Mouse (Mus musculus) CD4-positive, CD25-positive, alpha-beta regulatory T cell, adult 2 months (primary cell): ENCODE measurements at regions not wholly inside any gene's neighbourhood (a gene's known extent, or its start where the extent isn't known, plus 50 kb on each side); places are given as distances from the start of the nearest gene placed in this dataset.

Source experiments
- DNase-seq: peaks from one replicate; pipeline ENCODE4 v3.0.0-alpha.2; 2012; ENCODE audit warnings: low read depth, low spot score

- DNase-seq = peak; percentile 6
Measured at GRCm38 (mm10) chr3:50887002-50887401, 337.2 kb upstream of the Noct start.

- DNase-seq = no peak
Measured at GRCm38 (mm10) chr3:50888571-50889210, 335.6 kb upstream of the Noct start.

GRCm38 (mm10) chr3:50890537-50890936 is 333.7 kb upstream of the Noct start:
- DNase-seq = no peak

GRCm38 (mm10) chr3:50898179-50898578 is 326.1 kb upstream of the Noct start:
- no peak for DNase-seq

GRCm38 (mm10) chr3:50899830-50900350 is 324.4 kb upstream of the Noct start:
- DNase-seq = no peak

- no peak for DNase-seq
Measured at GRCm38 (mm10) chr3:50900566-50900965, 323.7 kb upstream of the Noct start.

GRCm38 (mm10) chr3:50901321-50901720 is 322.9 kb upstream of the Noct start:
- DNase-seq = no peak

GRCm38 (mm10) chr3:50902933-50903332 is 321.3 kb upstream of the Noct start:
- no peak for DNase-seq

GRCm38 (mm10) chr3:50904716-50905116 is 319.5 kb upstream of the Noct start:
- no peak for DNase-seq

- DNase-seq = no peak
Measured at GRCm38 (mm10) chr3:50905274-50905992, 318.8 kb upstream of the Noct start.

GRCm38 (mm10) chr3:50905993-50906831 is 318.0 kb upstream of the Noct start:
- DNase-seq = peak; percentile 88

GRCm38 (mm10) chr3:50912980-50913518 is 311.2 kb upstream of the Noct start:
- DNase-seq = no peak

- DNase-seq = no peak
Measured at GRCm38 (mm10) chr3:50914866-50915365, 309.3 kb upstream of the Noct start.

GRCm38 (mm10) chr3:50916305-50916854 is 307.9 kb upstream of the Noct start:
- no peak for DNase-seq

- DNase-seq = no peak
Measured at GRCm38 (mm10) chr3:50922347-50922746, 301.9 kb upstream of the Noct start.

GRCm38 (mm10) chr3:50922832-50923231 is 301.4 kb upstream of the Noct start:
- no peak for DNase-seq

GRCm38 (mm10) chr3:50923327-50923726 is 300.9 kb upstream of the Noct start:
- no peak for DNase-seq

GRCm38 (mm10) chr3:50927318-50927717 is 296.9 kb upstream of the Noct start:
- no peak for DNase-seq

GRCm38 (mm10) chr3:50929013-50929412 is 295.2 kb upstream of the Noct start:
- no peak for DNase-seq

GRCm38 (mm10) chr3:50932397-50933089 is 291.7 kb upstream of the Noct start:
- DNase-seq = no peak

GRCm38 (mm10) chr3:50933090-50933443 is 291.2 kb upstream of the Noct start:
- no peak for DNase-seq
